11 mouse cellular contexts compared by ENCODE assay signal in the genomic region with DNA sequence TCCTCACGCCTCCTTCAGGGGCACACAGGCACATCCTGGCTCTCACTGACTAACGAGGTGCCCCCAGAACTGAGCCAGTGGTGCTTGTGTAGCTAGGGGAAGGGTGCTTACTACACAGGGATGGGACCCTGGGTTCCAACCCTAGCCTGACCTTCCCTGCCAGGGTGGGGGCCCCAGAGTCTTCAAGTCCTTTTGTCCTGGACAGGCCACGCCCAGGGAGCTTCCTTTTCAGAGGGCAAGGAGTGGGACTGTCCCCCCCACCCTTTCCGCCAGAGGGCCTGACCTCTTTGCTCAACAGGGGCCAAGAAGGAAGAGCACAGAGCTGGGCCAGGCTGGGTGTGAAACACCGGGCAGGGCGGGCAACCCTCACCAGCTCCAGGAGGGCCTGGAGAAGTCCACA. TPM values are rescaled to one million over a fixed set of nuclear protein-coding genes. Genes with fewer than 3 reads are reported as not detected.
DNase-seq lines count a peak whose midpoint lies in the region; ATAC-seq and TF ChIP-seq lines count a peak whose summit lies in the region.
"Had no signal": no experiment of that assay in that cellular context is flagged by ENCODE, and none has a peak within 500 bp of the region (broad histone marks: within the 10 kb centered on the region; RNA-seq: fewer than 3 reads in every experiment).

No protein-coding gene starts in this region.

- H3K9me3 ChIP-seq in neural tube, embryonic 11.5 days (ENCODE audit: control insufficient read depth, low read length), result no peaks in the 10 kb centered on the region
- no peaks in the 10 kb centered on the region for H3K9me3 ChIP-seq in neural tube, embryonic 15.5 days (replicated peaks)
- H3K9me3 ChIP-seq in heart, postnatal 0 days (replicated peaks; ENCODE audit: control insufficient read depth, low read length), result no peaks in the 10 kb centered on the region
- no peaks in the 10 kb centered on the region for H3K9me3 ChIP-seq in limb, embryonic 12.5 days
- H3K9me3 ChIP-seq in stomach, embryonic 16.5 days (replicated peaks; ENCODE audit: control insufficient read depth, low read length), result no peaks in the 10 kb centered on the region
- no peaks in the 10 kb centered on the region for H3K9me3 ChIP-seq in forebrain, embryonic 11.5 days (ENCODE audit: control insufficient read depth, low read length)

- no peaks in the 10 kb centered on the region for H3K36me3 ChIP-seq in neural tube, embryonic 11.5 days (ENCODE audit: control insufficient read depth, insufficient read depth, low read length)
- H3K36me3 ChIP-seq in neural tube, embryonic 15.5 days, result no peaks in the 10 kb centered on the region
- no peaks in the 10 kb centered on the region for H3K36me3 ChIP-seq in heart, postnatal 0 days (replicated peaks; ENCODE audit: control insufficient read depth, insufficient read depth, low read length)
- H3K36me3 ChIP-seq in limb, embryonic 12.5 days, result no peaks in the 10 kb centered on the region
- H3K36me3 ChIP-seq in stomach, embryonic 16.5 days (ENCODE audit: control insufficient read depth, insufficient read depth, low read length), result no peaks in the 10 kb centered on the region
- no peaks in the 10 kb centered on the region for H3K36me3 ChIP-seq in forebrain, embryonic 11.5 days (ENCODE audit: control insufficient read depth, insufficient read depth, low read length)

- 62% methylated on average over 6 of the region's 6 CpGs for WGBS in neural tube, embryonic 11.5 days
- 67% methylated on average over 6 of the region's 6 CpGs for WGBS in neural tube, embryonic 15.5 days
- 77% methylated on average over 6 of the region's 6 CpGs for WGBS in heart, postnatal 0 days
- 69% methylated on average over 6 of the region's 6 CpGs for WGBS in limb, embryonic 12.5 days
- WGBS in stomach, embryonic 16.5 days, result 72% methylated on average over 6 of the region's 6 CpGs
- 65% methylated on average over 6 of the region's 6 CpGs for WGBS in forebrain, embryonic 11.5 days

- H3K4me3 ChIP-seq in neural tube, embryonic 11.5 days (ENCODE audit: low read depth, low read length), result no peak overlapping the region
- H3K4me3 ChIP-seq in neural tube, embryonic 15.5 days (replicated peaks), result no peak overlapping the region
- no peak overlapping the region for H3K4me3 ChIP-seq in heart, postnatal 0 days (ENCODE audit: low read depth, low read length)
- H3K4me3 ChIP-seq in limb, embryonic 12.5 days (replicated peaks), result no peak overlapping the region
- no peak overlapping the region for H3K4me3 ChIP-seq in stomach, embryonic 16.5 days (replicated peaks; ENCODE audit: low read length)
- no peak overlapping the region for H3K4me3 ChIP-seq in forebrain, embryonic 11.5 days (ENCODE audit: low read depth, low read length)

- H3K27me3 ChIP-seq in neural tube, embryonic 11.5 days (ENCODE audit: control insufficient read depth, insufficient read depth, low read length), result no peaks in the 10 kb centered on the region
- no peaks in the 10 kb centered on the region for H3K27me3 ChIP-seq in neural tube, embryonic 15.5 days (replicated peaks)
- H3K27me3 ChIP-seq in heart, postnatal 0 days (ENCODE audit: control insufficient read depth, insufficient read depth, low read length), result no peaks in the 10 kb centered on the region
- no peaks in the 10 kb centered on the region for H3K27me3 ChIP-seq in limb, embryonic 12.5 days
- H3K27me3 ChIP-seq in stomach, embryonic 16.5 days (ENCODE audit: control insufficient read depth, insufficient read depth, low read length), result no peaks in the 10 kb centered on the region
- H3K27me3 ChIP-seq in forebrain, embryonic 11.5 days (ENCODE audit: control insufficient read depth, insufficient read depth, low read length), result no peaks in the 10 kb centered on the region

- H3K9ac ChIP-seq in neural tube, embryonic 11.5 days (ENCODE audit: low read length), result no peak overlapping the region
- H3K9ac ChIP-seq in neural tube, embryonic 15.5 days (replicated peaks), result no peak overlapping the region
- H3K9ac ChIP-seq in heart, postnatal 0 days (replicated peaks; ENCODE audit: low read depth, low read length), result no peak overlapping the region
- H3K9ac ChIP-seq in limb, embryonic 12.5 days (replicated peaks), result no peak overlapping the region
- H3K9ac ChIP-seq in stomach, embryonic 16.5 days (ENCODE audit: low read length), result no peak overlapping the region
- no peak overlapping the region for H3K9ac ChIP-seq in forebrain, embryonic 11.5 days (ENCODE audit: low read length)

- ATAC-seq in neural tube, embryonic 11.5 days (ENCODE audit: insufficient read depth, low FRiP score, low TSS enrichment), result no peak
- ATAC-seq in neural tube, embryonic 15.5 days (ENCODE audit: low FRiP score), result no peak
- ATAC-seq in heart, postnatal 0 days (ENCODE audit: insufficient read depth, low read depth), result peak; percentile 16; the same call in 1 of the 2 replicates
- 0 out of 2 replicates have a peak, but pooled peaks have one; percentile 43 for ATAC-seq in limb, embryonic 12.5 days (ENCODE audit: insufficient number of reproducible peaks, insufficient read depth, low FRiP score, low TSS enrichment, low read depth)
- ATAC-seq in stomach, embryonic 16.5 days (ENCODE audit: insufficient read depth, low FRiP score), result no peak
- no peak for ATAC-seq in frontal cortex, adult (ENCODE audit: low TSS enrichment)
- ATAC-seq in forebrain, embryonic 11.5 days (replicated peaks; ENCODE audit: low FRiP score), result no peak
- ATAC-seq: Patski had no signal

- no peak for TF ChIP-seq CTCF in heart, postnatal 0 days (IDR thresholded peaks at IDR 0.05; ENCODE audit: low read depth)

- H3K27ac ChIP-seq in neural tube, embryonic 11.5 days (ENCODE audit: low read depth, low read length), result no peak overlapping the region
- no peak overlapping the region for H3K27ac ChIP-seq in neural tube, embryonic 15.5 days (replicated peaks)
- H3K27ac ChIP-seq in heart, postnatal 0 days (ENCODE audit: low read depth), result peak overlapping the region; percentile 31; the same call in 1 of the 2 replicates
- H3K27ac ChIP-seq in limb, embryonic 12.5 days, result no peak overlapping the region
- H3K27ac ChIP-seq in stomach, embryonic 16.5 days (ENCODE audit: low read length), result 0 out of 2 replicates have a peak overlapping the region, but pooled peaks have one; percentile 2
- no peak overlapping the region for H3K27ac ChIP-seq in forebrain, embryonic 11.5 days (ENCODE audit: low read depth, low read length)

- peak; percentile 24 for DNase-seq in neural tube, embryonic 11.5 days (ENCODE audit: low spot score)
- no peak for DNase-seq in heart, postnatal 0 days (ENCODE audit: low spot score)
- no peak for DNase-seq in forebrain, embryonic 11.5 days (ENCODE audit: low spot score)
- DNase-seq in spleen, postnatal 14 days (ENCODE audit: low spot score in 2 of 2), result no peak
- DNase-seq: cerebellum, adult 18-20 months; spleen, adult 18-20 months had no signal

- no peaks in the 10 kb centered on the region for H3K4me1 ChIP-seq in neural tube, embryonic 11.5 days (ENCODE audit: control insufficient read depth, insufficient read depth, low read length)
- peaks cover 22% of the 10 kb centered on the region for H3K4me1 ChIP-seq in neural tube, embryonic 15.5 days
- H3K4me1 ChIP-seq in heart, postnatal 0 days (ENCODE audit: control insufficient read depth, insufficient read depth), result 0 out of 2 replicates have a peak, but pooled peaks cover 4% of the 10 kb centered on the region
- peaks cover 17% of the 10 kb centered on the region for H3K4me1 ChIP-seq in limb, embryonic 12.5 days (replicated peaks)
- 0 out of 2 replicates have a peak, but pooled peaks cover 15% of the 10 kb centered on the region for H3K4me1 ChIP-seq in stomach, embryonic 16.5 days (ENCODE audit: control insufficient read depth, insufficient read depth, low read length)
- no peaks in the 10 kb centered on the region; the same call in 1 of the 2 replicates for H3K4me1 ChIP-seq in forebrain, embryonic 11.5 days (replicated peaks; ENCODE audit: control insufficient read depth, insufficient read depth, low read length)

- no peak for TF ChIP-seq EP300 in heart, postnatal 0 days (IDR thresholded peaks at IDR 0.05; ENCODE audit: low read depth)

- no peak overlapping the region for H3K4me2 ChIP-seq in neural tube, embryonic 11.5 days (ENCODE audit: low read depth)
- no peak overlapping the region for H3K4me2 ChIP-seq in neural tube, embryonic 15.5 days
- no peak overlapping the region for H3K4me2 ChIP-seq in heart, postnatal 0 days (ENCODE audit: low read depth, low read length)
- H3K4me2 ChIP-seq in limb, embryonic 12.5 days, result no peak overlapping the region
- no peak overlapping the region for H3K4me2 ChIP-seq in stomach, embryonic 16.5 days (ENCODE audit: low read depth, low read length)
- no peak overlapping the region for H3K4me2 ChIP-seq in forebrain, embryonic 11.5 days (ENCODE audit: low read depth, low read length, severe bottlenecking)

RNA-seq across cellular contexts. Expression of gene Znfx1, which starts 58.4 kb away (rescaled TPM):
- polyA plus RNA-seq in neural tube, embryonic 11.5 days (2014; fragmentation: Nextera tagmentation; extraction: Ambion mirVana), result 6.2 and 7.8 TPM in 2 replicates
- polyA plus RNA-seq in neural tube, embryonic 15.5 days (2015; fragmentation: Nextera tagmentation; extraction: Ambion mirVana), result 8.4 and 8.8 TPM in 2 replicates
- 25.0 and 35.4 TPM in 2 replicates for total RNA-seq in heart, postnatal 0 days (2014; rRNA removed; ENCODE audit: low replicate concordance)
- 6.0 and 6.9 TPM in 2 replicates for polyA plus RNA-seq in heart, postnatal 0 days (2015; fragmentation: Nextera tagmentation; extraction: Ambion mirVana)
- polyA plus RNA-seq in limb, embryonic 12.5 days (2016; fragmentation: Nextera tagmentation; extraction: Ambion mirVana), result 6.7 and 8.4 TPM in 2 replicates
- 9.2 and 9.5 TPM in 2 replicates for polyA plus RNA-seq in stomach, embryonic 16.5 days (2015; fragmentation: Nextera tagmentation; extraction: Ambion mirVana)
- polyA plus RNA-seq in forebrain, embryonic 11.5 days (2014; fragmentation: Nextera tagmentation; extraction: Ambion mirVana), result 6.0 and 7.4 TPM in 2 replicates

Comparison
In these comparisons a context has a peak if more than half of its experiments do, and no peak if none do; other contexts are left out.
1. ATAC-seq: peak in heart, postnatal 0 days (single experiment) and limb, embryonic 12.5 days (single experiment); none in neural tube, embryonic 11.5 days (single experiment), neural tube, embryonic 15.5 days (single experiment), stomach, embryonic 16.5 days (single experiment), frontal cortex, adult (single experiment) and forebrain, embryonic 11.5 days (single experiment).
2. H3K27ac ChIP-seq: peak in heart, postnatal 0 days (single experiment) and stomach, embryonic 16.5 days (single experiment); none in neural tube, embryonic 11.5 days (single experiment), neural tube, embryonic 15.5 days (single experiment), limb, embryonic 12.5 days (single experiment) and forebrain, embryonic 11.5 days (single experiment).